Mouse (Mus musculus) stomach, postnatal 0 days (tissue): ENCODE data around the gene Mbnl1. TPM values are rescaled to one million over a fixed set of nuclear protein-coding genes. Genes with fewer than 3 reads are reported as not detected.

Experiments
- ATAC-seq: fragments of 200-750 bp; cut with Nextera tagmentation; 2 replicates; pipeline ENCODE4 v1.8.0; 2017; ENCODE audit not compliant: low FRiP score, low TSS enrichment
- DNase-seq: peaks from one replicate; pipeline ENCODE4 v3.0.0-alpha.2; 2016; ENCODE audit warnings: low spot score
- H3K27ac ChIP-seq: fragments of 300-500 bp; sonication (generic); replicated peaks from 2 replicates; pipeline ENCODE4 v1.5.1; 2014; ENCODE audit warnings: mild to moderate bottlenecking, control low read depth
- H3K27me3 ChIP-seq: fragments of 300-500 bp; sonication (generic); 2 replicates; pipeline ENCODE4 v1.6.1; 2014; ENCODE audit warnings: low read length; ENCODE audit not compliant: control insufficient read depth, insufficient read depth
- H3K36me3 ChIP-seq: fragments of 300-500 bp; sonication (generic); 2 replicates; pipeline ENCODE4 v1.6.1; 2014; ENCODE audit warnings: low read length, mixed read lengths; ENCODE audit not compliant: control insufficient read depth, insufficient read depth
- H3K4me1 ChIP-seq: fragments of 300-500 bp; sonication (generic); replicated peaks from 2 replicates; pipeline ENCODE4 v1.6.1; 2014; ENCODE audit warnings: antibody characterized with exemption; ENCODE audit not compliant: control insufficient read depth, insufficient read depth
- H3K4me2 ChIP-seq: fragments of 300-500 bp; sonication (generic); replicated peaks from 2 replicates; pipeline ENCODE4 v1.6.1; 2014; ENCODE audit warnings: low read depth, mild to moderate bottlenecking, control low read depth, moderate library complexity
- H3K4me3 ChIP-seq: fragments of 300-500 bp; sonication (generic); 2 replicates; pipeline ENCODE4 v1.5.1; 2014; ENCODE audit warnings: low read depth, low read length, control low read depth
- H3K9ac ChIP-seq: fragments of 300-500 bp; sonication (generic); 2 replicates; pipeline ENCODE4 v1.6.1; 2014; ENCODE audit warnings: mild to moderate bottlenecking, low read length, control low read depth, mixed read lengths
- H3K9me3 ChIP-seq: fragments of 300-500 bp; sonication (generic); 2 replicates; pipeline ENCODE4 v1.6.1; 2016; ENCODE audit warnings: low read length; ENCODE audit not compliant: control insufficient read depth
- CTCF ChIP-seq: IDR thresholded peaks from 2 replicates; pipeline ENCODE4 v1.5.1; 2016; ENCODE audit warnings: antibody characterized with exemption, low read depth, mild to moderate bottlenecking, moderate library complexity
- EP300 ChIP-seq: optimal IDR thresholded peaks from 2 replicates; pipeline ENCODE3; 2016; ENCODE audit warnings: antibody characterized with exemption
- WGBS: fragments of 180-500 bp; shearing (Covaris S2); extraction: QIAGEN DNeasy Blood & Tissue Kit; methylation state at CpG from one replicate; pipeline ENCODE4 v1.1.7; 2014; 5-methylcytosine and 5-hydroxymethylcytosine counted together
- polyA plus RNA-seq: library from polyadenylated mRNA; unstranded; fragments of >200 nt; fragmentation: Nextera tagmentation; extraction: Ambion mirVana; gene quantifications from 2 replicates; pipeline ENCODE4 v1.2.1, GENCODE M21; 2015

Gene Mbnl1
- polyA plus RNA-seq, 1 experiment from 2014 or later: 59.7 TPM

DNA sequence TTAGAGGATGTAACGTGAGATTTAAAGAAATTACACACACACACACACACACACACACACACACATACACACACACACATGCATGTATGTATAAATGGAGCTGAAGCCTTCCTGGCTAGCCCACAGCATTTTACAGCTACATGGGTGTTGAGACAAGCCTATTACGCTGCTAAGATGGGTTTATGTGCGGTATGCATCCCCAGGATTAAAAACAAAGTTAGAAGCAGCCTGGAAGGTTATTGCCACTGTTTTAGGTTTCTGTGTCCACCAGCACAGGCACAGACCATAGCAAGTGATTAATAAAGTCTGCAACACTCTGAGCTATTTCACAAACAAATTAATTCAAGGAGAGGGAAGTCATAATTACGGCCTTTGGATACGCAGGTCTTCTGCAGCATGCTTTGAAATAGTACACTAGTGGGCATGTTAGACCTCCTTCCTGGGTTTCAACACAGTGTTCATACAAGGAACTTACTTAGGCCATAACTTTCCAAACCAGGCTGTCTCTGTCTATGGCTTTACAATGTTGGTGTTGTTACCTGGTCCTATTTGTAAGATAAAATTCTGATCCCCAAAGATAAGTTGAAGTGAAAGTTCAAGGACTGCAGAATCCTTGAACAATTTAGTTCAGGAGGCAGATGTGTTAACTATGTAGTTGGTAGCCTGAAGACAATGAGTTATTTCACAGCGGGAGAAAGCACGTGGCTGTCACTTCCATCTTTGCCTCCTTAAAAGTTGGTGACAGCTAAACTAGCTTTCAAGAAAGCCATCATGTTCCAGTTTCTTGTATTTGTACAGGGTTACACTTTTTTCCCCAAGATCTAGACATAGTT is 29.7 kb downstream of the Mbnl1 start:
- Histone ChIP-seq H3K4me3 (peak overlapping the region; percentile 91), H3K36me3 (no peaks in the 10 kb centered on the region), H3K27ac (peak overlapping the region; percentile 100), H3K4me1 (no peaks in the 10 kb centered on the region), H3K9me3 (no peaks in the 10 kb centered on the region), H3K9ac (peak overlapping the region; percentile 96), H3K4me2 (peak overlapping the region; percentile 72), H3K27me3 (no peaks in the 10 kb centered on the region)
- no peak for DNase-seq
- ATAC-seq: no peak
- TF ChIP-seq EP300 (peak; percentile 2), CTCF (0 out of 2 replicates have a peak, but pooled peaks have one; percentile 4)
- 4% methylated on average over 7 of the region's 7 CpGs for WGBS

GRCm38 (mm10) chr3:60503196-60503595 is 30.6 kb downstream of the Mbnl1 start:
- DNase-seq (no peak), ATAC-seq (no peak)
- 17% methylated on average over 7 of the region's 7 CpGs for WGBS
- H3K9me3 ChIP-seq: no peaks in the 10 kb centered on the region
- H3K4me2 ChIP-seq: peak overlapping the region; percentile 72
- TF ChIP-seq CTCF: peak; percentile 36
- no peak for TF ChIP-seq EP300
- H3K9ac ChIP-seq: no peak overlapping the region
- no peaks in the 10 kb centered on the region for H3K4me1 ChIP-seq
- no peaks in the 10 kb centered on the region for H3K27me3 ChIP-seq
- peak overlapping the region; percentile 100 for H3K27ac ChIP-seq
- peak overlapping the region; percentile 91 for H3K4me3 ChIP-seq
- no peaks in the 10 kb centered on the region for H3K36me3 ChIP-seq

DNA sequence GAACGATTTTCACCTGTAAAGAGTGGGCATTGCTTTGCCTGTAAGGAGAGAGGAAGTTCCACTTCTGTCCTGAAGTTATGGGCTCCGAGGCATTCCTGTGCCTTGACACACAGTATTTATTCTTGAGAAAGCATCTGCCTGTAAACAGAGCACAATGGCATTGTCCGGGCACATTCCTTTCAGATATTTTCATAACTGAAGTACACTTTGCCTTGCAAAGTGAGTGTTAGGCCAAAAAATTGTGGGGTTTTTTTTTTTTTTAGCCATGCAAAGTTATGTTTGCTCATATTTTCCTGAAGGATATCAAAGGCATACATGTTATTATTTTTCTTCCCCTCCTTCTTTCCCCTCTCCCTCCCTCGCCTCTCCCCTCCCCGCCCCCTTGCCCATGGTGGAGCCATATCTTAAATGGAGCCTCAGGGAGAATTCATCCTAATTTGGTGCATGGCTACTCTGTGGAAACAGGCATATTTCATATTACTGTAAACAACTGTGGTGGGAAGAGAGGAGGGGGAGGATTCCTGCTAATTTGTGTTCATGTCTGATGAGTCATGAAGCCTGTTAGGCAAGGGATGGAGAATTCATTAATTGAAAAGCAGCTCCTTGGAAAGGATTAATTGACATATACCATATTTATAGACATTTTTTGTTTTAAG is 32.3 kb downstream of the Mbnl1 start:
- ATAC-seq (no peak), DNase-seq (no peak)
- WGBS: 29% methylated on average over 5 of the region's 5 CpGs
- TF ChIP-seq CTCF (no peak), EP300 (no peak)
- Histone ChIP-seq H3K36me3 (no peaks in the 10 kb centered on the region), H3K9me3 (no peaks in the 10 kb centered on the region), H3K4me1 (no peaks in the 10 kb centered on the region), H3K9ac (no peak overlapping the region), H3K4me3 (no peak overlapping the region), H3K4me2 (peak overlapping the region; percentile 21), H3K27me3 (no peaks in the 10 kb centered on the region), H3K27ac (no peak overlapping the region)

GRCm38 (mm10) chr3:60506821-60507220 is 34.2 kb downstream of the Mbnl1 start:
- Histone ChIP-seq H3K4me1 (no peaks in the 10 kb centered on the region), H3K9ac (no peak overlapping the region), H3K4me2 (no peak overlapping the region), H3K27me3 (no peaks in the 10 kb centered on the region), H3K9me3 (no peaks in the 10 kb centered on the region), H3K36me3 (no peaks in the 10 kb centered on the region), H3K4me3 (no peak overlapping the region), H3K27ac (no peak overlapping the region)
- DNase-seq: no peak
- ATAC-seq: no peak
- no peak for TF ChIP-seq CTCF
- TF ChIP-seq EP300: no peak
- 87% methylated on average over 5 of the region's 5 CpGs for WGBS

GRCm38 (mm10) chr3:60507496-60507895 is 34.9 kb downstream of the Mbnl1 start:
- Histone ChIP-seq H3K4me3 (no peak overlapping the region), H3K9me3 (no peaks in the 10 kb centered on the region), H3K27me3 (no peaks in the 10 kb centered on the region), H3K36me3 (no peaks in the 10 kb centered on the region), H3K4me2 (no peak overlapping the region), H3K9ac (no peak overlapping the region), H3K27ac (no peak overlapping the region), H3K4me1 (no peaks in the 10 kb centered on the region)
- WGBS: 91% methylated on average over 3 of the region's 3 CpGs
- ATAC-seq (no peak), DNase-seq (no peak)
- TF ChIP-seq CTCF: no peak
- TF ChIP-seq EP300: no peak

- DNase-seq (no peak), ATAC-seq (no peak)
- 93% methylated on average over 2 of the region's 2 CpGs for WGBS
- Histone ChIP-seq H3K4me3 (no peak overlapping the region), H3K4me2 (no peak overlapping the region), H3K4me1 (no peaks in the 10 kb centered on the region), H3K27ac (no peak overlapping the region), H3K9ac (no peak overlapping the region), H3K36me3 (no peaks in the 10 kb centered on the region), H3K27me3 (no peaks in the 10 kb centered on the region), H3K9me3 (no peaks in the 10 kb centered on the region)
- TF ChIP-seq EP300: no peak
- no peak for TF ChIP-seq CTCF
Observed at GRCm38 (mm10) chr3:60507979-60508378, 35.3 kb downstream of the Mbnl1 start.
